Mouse (Mus musculus): ENCODE measurements around the gene Wnt5b.

- TF ChIP-seq CTCF (IDR thresholded peaks at IDR 0.05; ENCODE audit: extremely low read depth, insufficient read length, insufficient replicate concordance, low read depth, low read length) (no peak), POLR2A (IDR thresholded peaks at IDR 0.05; ENCODE audit: low read depth, low read length) (no peak)
Measured at GRCm38 (mm10) chr6:119521931-119522391, 22.2 kb downstream of the Wnt5b start.

All from small intestine, adult 2 months (tissue).